Mouse (Mus musculus): Measurements from ENCODE around the gene Ipp.

DNA sequence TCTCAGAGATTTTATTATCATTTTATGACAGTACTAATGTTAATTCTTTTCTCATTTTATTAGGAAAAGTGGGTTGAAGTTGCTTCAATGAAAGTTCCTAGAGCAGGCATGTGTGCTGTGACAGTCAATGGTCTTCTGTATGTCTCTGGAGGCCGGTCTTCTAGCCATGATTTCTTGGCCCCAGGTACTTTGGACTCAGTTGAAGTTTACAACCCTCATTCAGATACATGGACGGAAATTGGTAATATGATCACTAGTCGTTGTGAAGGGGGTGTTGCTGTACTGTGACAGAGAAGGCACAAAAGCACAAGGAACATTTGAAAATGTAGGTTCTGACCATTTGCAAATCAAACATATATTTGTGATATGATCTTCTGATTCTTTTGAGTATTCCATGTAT, 30.4 kb downstream of the Ipp start:
- TF ChIP-seq CTCF (conservative IDR thresholded peaks at IDR 0.05 in 1 of 2, IDR thresholded peaks at IDR 0.05 in 1 of 2; ENCODE audit: low read depth in 2 of 2, low read length in 2 of 2) (no peak), HCFC1 (IDR thresholded peaks at IDR 0.05; ENCODE audit: low read depth, low read length) (no peak), KAT2A (IDR thresholded peaks at IDR 0.05; ENCODE audit: insufficient replicate concordance, low read length) (no peak)

Measured in CH12.LX (cell line).